Mouse (Mus musculus) kidney, adult 2 months (tissue): Measurements from ENCODE around the gene Hopx. TPM values are rescaled to one million over a fixed set of nuclear protein-coding genes. Genes with fewer than 3 reads are reported as not detected.

Experiments
- DNase-seq: peaks from one replicate; pipeline ENCODE4 v3.0.0; 2021
- H3K27ac ChIP-seq: fragments of 200-500 bp; 2 replicates; pipeline ENCODE4 v1.5.1; 2012; ENCODE audit warnings: low read depth, low read length, control low read depth, inconsistent platforms; ENCODE audit not compliant: insufficient read depth
- H3K27me3 ChIP-seq: fragments of 200-500 bp; replicated peaks from 2 replicates; pipeline ENCODE4 v1.6.1; 2012; ENCODE audit warnings: mild to moderate bottlenecking, moderate library complexity, low read length, inconsistent platforms; ENCODE audit not compliant: control insufficient read depth, insufficient read depth
- H3K36me3 ChIP-seq: fragments of 200-500 bp; 2 replicates; pipeline ENCODE4 v1.6.1; 2012; ENCODE audit warnings: mild to moderate bottlenecking, moderate library complexity, low read length, inconsistent platforms; ENCODE audit not compliant: control insufficient read depth, insufficient read depth
- H3K4me1 ChIP-seq: fragments of 200-500 bp; 2 replicates; pipeline ENCODE4 v1.6.1; 2011; ENCODE audit warnings: low read length; ENCODE audit not compliant: control insufficient read depth, insufficient read depth
- H3K4me3 ChIP-seq: fragments of 200-500 bp; 2 replicates; pipeline ENCODE4 v1.5.1; 2011; ENCODE audit warnings: mild to moderate bottlenecking, low read depth, low read length, control low read depth; ENCODE audit not compliant: insufficient read depth
- CTCF ChIP-seq: fragments of 200-500 bp; conservative IDR thresholded peaks from 2 replicates; pipeline ENCODE4 v1.5.1; 2011; ENCODE audit warnings: low read depth, mild to moderate bottlenecking, control low read depth, low read length, moderate library complexity, mixed read lengths; ENCODE audit not compliant: insufficient read depth, insufficient read length
- POLR2A ChIP-seq: fragments of 200-500 bp; IDR thresholded peaks from one replicate; pipeline ENCODE4 v1.6.1; 2011; ENCODE audit warnings: low read depth, low read length, control low read depth
- WGBS: fragments of 180-500 bp; shearing (Covaris S2); methylation state at CpG from one replicate; pipeline ENCODE4 v1.1.7; 2018; 5-methylcytosine and 5-hydroxymethylcytosine counted together
- polyA plus RNA-seq: library from polyadenylated mRNA; depleted of rRNA; stranded (reverse); fragments of >200 nt; gene quantifications from 2 replicates; pipeline ENCODE4 v1.2.3, GENCODE M21; 2012

The Hopx gene
- polyA plus RNA-seq, 1 experiment: 14.2 TPM

DNA sequence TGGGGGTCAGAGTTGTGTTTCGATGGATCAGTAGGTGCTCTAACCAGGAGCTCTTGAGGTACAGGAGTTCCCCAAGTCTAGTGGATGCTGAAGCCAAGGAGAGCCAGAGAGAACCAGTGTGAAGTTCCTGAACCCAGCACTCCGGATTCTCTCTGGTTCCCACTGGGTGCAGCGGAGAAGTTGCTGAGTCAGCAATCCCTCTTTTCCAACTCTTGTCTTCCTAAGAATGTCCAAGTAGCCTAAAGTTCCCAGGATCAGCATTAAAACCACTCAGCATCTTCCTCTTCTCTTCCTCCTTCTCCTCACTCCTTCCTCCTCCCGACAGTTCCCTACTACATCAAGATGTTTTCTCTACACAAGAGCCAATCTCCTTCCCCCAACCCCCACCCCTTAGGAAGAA, 30.5 kb downstream of the Hopx start:
- WGBS: 88% methylated on average over 4 of the region's 4 CpGs
- no peak for DNase-seq
- no peak overlapping the region for H3K4me3 ChIP-seq
- H3K4me1 ChIP-seq: no peaks in the 10 kb centered on the region
- TF ChIP-seq POLR2A (no peak), CTCF (no peak)
- no peaks in the 10 kb centered on the region for H3K36me3 ChIP-seq
- no peaks in the 10 kb centered on the region for H3K27me3 ChIP-seq
- H3K27ac ChIP-seq: no peak overlapping the region

- no peak for DNase-seq
- no peak for TF ChIP-seq POLR2A
- no peak for TF ChIP-seq CTCF
- Histone ChIP-seq H3K4me3 (no peak overlapping the region), H3K36me3 (no peaks in the 10 kb centered on the region), H3K27ac (no peak overlapping the region), H3K4me1 (no peaks in the 10 kb centered on the region), H3K27me3 (no peaks in the 10 kb centered on the region)
- WGBS: 74% methylated on average over 7 of the region's 7 CpGs
These were observed 32.2 kb downstream of the Hopx start for GRCm38 (mm10) chr5:77082735-77083134.

DNA sequence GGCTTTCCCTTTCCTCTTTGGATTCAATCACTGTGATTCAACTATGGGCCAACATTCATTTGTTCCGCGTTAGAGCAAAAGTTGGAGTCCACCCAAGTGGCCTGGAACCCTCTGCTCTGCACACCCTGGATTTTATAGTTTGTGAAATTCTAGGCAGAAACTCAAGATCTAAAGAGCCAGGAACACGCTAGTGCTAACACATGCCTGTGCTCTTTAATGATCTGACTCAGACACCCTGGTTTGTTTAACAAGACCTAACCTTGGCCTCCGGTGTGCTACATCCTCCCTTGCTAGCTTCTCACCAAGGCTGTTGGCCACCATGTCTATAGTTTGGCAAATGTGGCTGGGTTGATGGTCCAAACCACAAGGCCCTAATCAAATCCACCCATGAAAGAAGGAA, 34.2 kb downstream of the Hopx start:
- 78% methylated on average over 4 of the region's 4 CpGs for WGBS
- no peak for TF ChIP-seq CTCF
- no peak for TF ChIP-seq POLR2A
- no peak overlapping the region for H3K4me3 ChIP-seq
- no peaks in the 10 kb centered on the region for H3K36me3 ChIP-seq
- H3K27ac ChIP-seq: no peak overlapping the region
- H3K4me1 ChIP-seq: no peaks in the 10 kb centered on the region
- no peak for DNase-seq
- H3K27me3 ChIP-seq: no peaks in the 10 kb centered on the region

GRCm38 (mm10) chr5:77075951-77076350, 39.0 kb downstream of the Hopx start:
- no peak overlapping the region for H3K27ac ChIP-seq
- no peaks in the 10 kb centered on the region for H3K27me3 ChIP-seq
- no peak overlapping the region for H3K4me3 ChIP-seq
- 86% methylated on average over 4 of the region's 4 CpGs for WGBS
- H3K4me1 ChIP-seq: no peaks in the 10 kb centered on the region
- no peaks in the 10 kb centered on the region for H3K36me3 ChIP-seq
- no peak for DNase-seq
- TF ChIP-seq CTCF: no peak
- no peak for TF ChIP-seq POLR2A

DNA sequence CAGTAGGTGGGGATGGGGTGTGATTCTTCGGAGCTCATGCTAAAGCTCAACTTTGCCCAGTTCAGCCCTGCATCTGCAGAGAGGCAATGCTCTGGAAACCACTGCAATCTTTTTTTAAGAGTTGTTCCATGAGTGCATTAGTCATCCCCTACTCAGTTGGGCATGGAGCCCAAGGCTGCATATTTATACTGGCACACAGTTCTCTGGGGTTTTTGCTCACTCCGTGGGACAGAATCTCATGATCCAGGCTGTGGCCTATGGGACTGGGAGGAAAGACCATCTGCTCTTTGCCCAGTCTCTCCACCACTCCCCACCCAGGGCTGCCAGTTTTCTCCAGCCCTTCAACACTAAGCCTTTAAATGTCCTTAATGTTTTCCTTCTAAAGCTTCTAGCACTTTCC, 40.0 kb downstream of the Hopx start:
- Histone ChIP-seq H3K4me3 (no peak overlapping the region), H3K27me3 (no peaks in the 10 kb centered on the region), H3K27ac (no peak overlapping the region), H3K36me3 (no peaks in the 10 kb centered on the region), H3K4me1 (no peaks in the 10 kb centered on the region)
- 59% methylated on average over 2 of the region's 2 CpGs for WGBS
- peak; percentile 29 for DNase-seq
- no peak for TF ChIP-seq POLR2A
- no peak for TF ChIP-seq CTCF

DNA sequence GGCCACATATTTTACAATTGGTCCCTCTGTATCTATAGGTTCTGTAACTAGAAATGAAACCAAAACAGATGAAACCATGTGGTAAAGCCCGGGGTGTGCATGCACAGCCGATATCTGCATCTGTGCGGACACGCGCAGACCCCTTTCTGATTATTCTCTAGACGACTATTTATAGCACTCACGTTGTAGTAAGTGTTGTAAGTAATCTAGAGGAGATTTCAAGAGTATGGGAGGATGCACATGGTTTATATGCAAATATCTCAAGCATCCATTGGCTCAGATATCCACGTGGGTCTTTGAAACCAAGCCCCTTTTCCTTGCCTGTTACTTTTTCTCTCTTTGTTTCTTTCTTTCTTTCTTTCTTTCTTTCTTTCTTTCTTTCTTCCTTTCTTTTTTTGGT, 41.1 kb downstream of the Hopx start:
- TF ChIP-seq CTCF (no peak), POLR2A (no peak)
- Histone ChIP-seq H3K27me3 (no peaks in the 10 kb centered on the region), H3K27ac (no peak overlapping the region), H3K4me1 (no peaks in the 10 kb centered on the region), H3K36me3 (no peaks in the 10 kb centered on the region), H3K4me3 (no peak overlapping the region)
- WGBS: 85% methylated on average over 8 of the region's 8 CpGs
- DNase-seq: no peak

- H3K27me3 ChIP-seq: no peaks in the 10 kb centered on the region
- WGBS: 72% methylated on average over 3 of the region's 3 CpGs
- DNase-seq: peak; percentile 27
- H3K27ac ChIP-seq: no peak overlapping the region
- H3K4me1 ChIP-seq: no peaks in the 10 kb centered on the region
- no peak overlapping the region for H3K4me3 ChIP-seq
- TF ChIP-seq CTCF: peak; percentile 16; the same call in 1 of the 2 replicates
- TF ChIP-seq POLR2A: no peak
- no peaks in the 10 kb centered on the region for H3K36me3 ChIP-seq
These were observed 43.3 kb downstream of the Hopx start for GRCm38 (mm10) chr5:77071626-77072025.

DNA sequence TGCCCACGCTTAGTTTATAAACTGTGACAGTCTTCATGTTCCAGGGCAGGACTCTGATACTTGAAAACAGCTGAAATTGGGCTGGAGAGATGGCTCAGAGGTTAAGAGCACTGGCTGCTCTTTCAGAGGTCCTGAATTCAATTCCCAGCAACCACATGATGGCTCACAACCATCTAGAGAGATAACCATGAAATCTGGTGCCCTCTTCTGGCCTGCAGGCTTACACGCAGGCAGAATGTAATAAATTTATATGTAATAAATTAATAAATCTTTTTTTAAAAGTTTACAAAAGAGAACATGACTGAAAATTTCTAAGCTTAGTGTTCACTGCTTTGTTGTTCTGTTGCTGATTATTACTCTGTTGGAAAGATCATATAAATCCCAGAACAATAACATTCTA, 43.9 kb downstream of the Hopx start:
- 0 out of 2 replicates have a peak, but pooled peaks have one; percentile 9 for TF ChIP-seq CTCF
- TF ChIP-seq POLR2A: no peak
- Histone ChIP-seq H3K4me1 (no peaks in the 10 kb centered on the region), H3K27me3 (no peaks in the 10 kb centered on the region), H3K4me3 (no peak overlapping the region), H3K36me3 (no peaks in the 10 kb centered on the region), H3K27ac (no peak overlapping the region)
- no peak for DNase-seq
- WGBS: 77% methylated on average over 2 of the region's 2 CpGs
